Mouse (Mus musculus) heart, embryonic 16.5 days (tissue): Measurements from ENCODE around the gene Btg4. TPM values are rescaled to one million over a fixed set of nuclear protein-coding genes. Genes with fewer than 3 reads are reported as not detected.

Experiments used
- ATAC-seq: fragments of 200-750 bp; cut with Nextera tagmentation; replicated peaks from 2 replicates; pipeline ENCODE4 v1.8.0; 2017; ENCODE audit warnings: moderate number of reproducible peaks; ENCODE audit not compliant: insufficient read depth, low FRiP score; ENCODE audit errors: extremely low read depth
- H3K27ac ChIP-seq: fragments of 300-500 bp; sonication (generic); 2 replicates; pipeline ENCODE4 v1.5.1; 2014; ENCODE audit warnings: mild to moderate bottlenecking, low read length, control low read depth, moderate library complexity
- H3K27me3 ChIP-seq: fragments of 300-500 bp; sonication (generic); 2 replicates; pipeline ENCODE4 v1.6.1; 2014; ENCODE audit warnings: low read length, mixed read lengths; ENCODE audit not compliant: control insufficient read depth, insufficient read depth
- H3K36me3 ChIP-seq: fragments of 300-500 bp; sonication (generic); 2 replicates; pipeline ENCODE4 v1.6.1; 2014; ENCODE audit not compliant: control insufficient read depth, insufficient read depth
- H3K4me1 ChIP-seq: fragments of 300-500 bp; sonication (generic); 2 replicates; pipeline ENCODE4 v1.6.1; 2014; ENCODE audit warnings: low read length, mixed read lengths; ENCODE audit not compliant: control insufficient read depth, insufficient read depth
- H3K4me2 ChIP-seq: fragments of 300-500 bp; sonication (generic); 2 replicates; pipeline ENCODE4 v1.6.1; 2014; ENCODE audit warnings: low read depth, mild to moderate bottlenecking, control low read depth, low read length
- H3K4me3 ChIP-seq: fragments of 300-500 bp; sonication (generic); 2 replicates; pipeline ENCODE4 v1.5.1; 2014; ENCODE audit warnings: mild to moderate bottlenecking, control low read depth, low read length
- H3K9ac ChIP-seq: fragments of 300-500 bp; sonication (generic); 2 replicates; pipeline ENCODE4 v1.6.1; 2014; ENCODE audit warnings: low read length, control low read depth
- H3K9me3 ChIP-seq: fragments of 300-500 bp; sonication (generic); replicated peaks from 2 replicates; pipeline ENCODE4 v1.6.1; 2016; ENCODE audit warnings: low read length; ENCODE audit not compliant: control insufficient read depth
- WGBS: fragments of 180-500 bp; shearing (Covaris S2); extraction: QIAGEN DNeasy Blood & Tissue Kit; methylation state at CpG from one replicate; pipeline ENCODE4 v1.1.7; 2014; 5-methylcytosine and 5-hydroxymethylcytosine counted together
- polyA plus RNA-seq: library from polyadenylated mRNA; unstranded; fragments of >200 nt; fragmentation: Nextera tagmentation; extraction: Ambion mirVana; gene quantifications from 2 replicates; pipeline ENCODE4 v1.2.1, GENCODE M21; 2015

Gene Btg4
- polyA plus RNA-seq, 1 experiment from 2014 or later = not detected

DNA sequence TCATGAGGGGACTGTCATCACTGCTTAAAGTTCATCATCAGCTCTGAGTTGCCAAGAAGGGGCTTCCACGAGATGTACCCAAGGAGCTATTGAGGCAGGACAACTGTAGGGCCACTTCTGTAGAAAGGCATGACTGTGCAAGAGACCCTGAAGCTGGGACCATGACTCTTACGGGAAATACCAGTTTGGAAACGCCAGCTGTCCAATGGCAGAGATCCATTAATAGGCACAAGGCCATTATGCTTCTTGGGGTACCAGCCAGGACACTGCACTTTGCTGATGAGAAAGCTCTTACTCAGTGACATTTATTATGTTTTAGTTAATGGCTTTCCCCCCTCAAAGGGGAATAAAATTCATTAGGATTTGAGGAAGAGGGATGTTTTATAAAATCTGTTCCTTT lies 80.0 kb downstream of the Btg4 start:
- H3K27ac ChIP-seq = no peak overlapping the region
- 68% methylated on average over 3 of the region's 3 CpGs for WGBS
- no peak overlapping the region for H3K9ac ChIP-seq
- H3K36me3 ChIP-seq = no peaks in the 10 kb centered on the region
- no peaks in the 10 kb centered on the region for H3K4me1 ChIP-seq
- H3K27me3 ChIP-seq = no peaks in the 10 kb centered on the region
- H3K9me3 ChIP-seq = no peaks in the 10 kb centered on the region
- no peak for ATAC-seq
- no peak overlapping the region for H3K4me2 ChIP-seq
- H3K4me3 ChIP-seq = no peak overlapping the region

DNA sequence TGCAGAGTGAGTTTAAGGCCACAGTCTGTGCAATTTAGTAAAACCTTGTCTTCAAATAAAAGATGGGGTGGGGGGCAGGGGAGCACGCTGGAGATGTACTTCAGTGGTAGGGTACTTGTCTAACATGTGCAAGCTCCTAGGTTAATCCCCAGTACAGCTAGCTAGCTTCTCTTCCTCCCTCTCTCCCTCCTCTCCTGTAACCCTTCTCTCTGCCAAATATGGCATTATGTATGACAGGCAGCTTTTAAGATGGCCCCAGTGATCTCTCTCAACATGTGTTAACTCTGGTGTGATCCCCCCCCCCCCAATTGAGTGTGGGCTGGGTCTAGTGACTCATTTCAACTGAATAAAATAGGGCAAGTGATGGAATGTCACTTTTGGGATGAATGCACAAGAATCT lies 82.7 kb downstream of the Btg4 start:
- Histone ChIP-seq H3K4me3 (no peak overlapping the region), H3K9ac (no peak overlapping the region), H3K4me1 (peaks cover 3% of the 10 kb centered on the region), H3K27ac (no peak overlapping the region), H3K4me2 (no peak overlapping the region), H3K36me3 (no peaks in the 10 kb centered on the region), H3K27me3 (no peaks in the 10 kb centered on the region), H3K9me3 (no peaks in the 10 kb centered on the region)
- WGBS = 64% methylated on average over 1 of the region's 1 CpGs
- no peak for ATAC-seq

DNA sequence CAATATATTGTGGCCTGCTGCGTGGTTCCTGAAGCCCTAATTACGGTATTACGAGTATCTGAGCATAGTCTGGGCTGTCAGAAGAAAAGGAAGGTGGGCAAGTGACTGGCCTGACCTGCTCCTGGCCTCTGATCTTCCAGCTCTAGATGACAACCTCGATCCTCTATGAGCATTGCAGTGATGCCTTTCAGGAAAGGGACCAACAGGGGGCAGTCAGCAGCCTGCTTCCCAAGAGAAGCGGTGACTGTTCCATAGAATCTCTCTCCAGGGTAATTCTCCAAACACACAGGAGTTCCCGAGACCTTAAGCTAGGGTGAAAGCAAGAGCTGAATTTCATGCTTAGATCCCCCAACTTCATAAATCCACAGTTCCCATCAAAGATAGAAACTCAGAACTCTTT lies 83.5 kb downstream of the Btg4 start:
- no peak overlapping the region for H3K4me2 ChIP-seq
- no peak overlapping the region for H3K27ac ChIP-seq
- ATAC-seq = no peak
- H3K27me3 ChIP-seq = no peaks in the 10 kb centered on the region
- no peaks in the 10 kb centered on the region for H3K36me3 ChIP-seq
- WGBS = 75% methylated on average over 6 of the region's 6 CpGs
- H3K9me3 ChIP-seq = no peaks in the 10 kb centered on the region
- H3K4me1 ChIP-seq = peaks cover 3% of the 10 kb centered on the region
- no peak overlapping the region for H3K4me3 ChIP-seq
- H3K9ac ChIP-seq = no peak overlapping the region

DNA sequence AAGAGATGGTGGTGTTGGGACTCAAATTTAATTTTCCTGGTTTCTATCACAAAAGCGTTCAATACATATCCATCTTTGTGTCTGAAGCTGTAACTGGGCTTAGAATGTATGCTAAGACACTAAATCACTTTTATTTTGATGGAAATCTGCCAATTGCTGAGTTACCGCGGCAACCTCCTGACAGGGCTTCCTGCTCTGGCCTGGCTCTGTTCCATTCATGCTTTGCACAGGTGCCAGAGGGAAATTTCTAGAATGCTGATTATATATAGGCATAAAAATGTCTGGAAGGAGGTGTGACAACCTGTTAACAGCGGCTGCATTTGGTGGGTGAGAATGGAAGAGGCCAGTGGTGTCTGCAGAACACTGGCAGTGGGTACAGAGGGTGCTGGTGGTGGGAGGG lies 85.8 kb downstream of the Btg4 start:
- Histone ChIP-seq H3K27me3 (peaks cover 3% of the 10 kb centered on the region; the same call in 1 of the 2 replicates), H3K4me1 (peaks cover 3% of the 10 kb centered on the region), H3K9ac (no peak overlapping the region), H3K27ac (no peak overlapping the region), H3K36me3 (no peaks in the 10 kb centered on the region), H3K4me2 (no peak overlapping the region), H3K4me3 (no peak overlapping the region), H3K9me3 (no peaks in the 10 kb centered on the region)
- ATAC-seq = no peak; the same call in 1 of the 2 replicates
- 51% methylated on average over 4 of the region's 4 CpGs for WGBS

DNA sequence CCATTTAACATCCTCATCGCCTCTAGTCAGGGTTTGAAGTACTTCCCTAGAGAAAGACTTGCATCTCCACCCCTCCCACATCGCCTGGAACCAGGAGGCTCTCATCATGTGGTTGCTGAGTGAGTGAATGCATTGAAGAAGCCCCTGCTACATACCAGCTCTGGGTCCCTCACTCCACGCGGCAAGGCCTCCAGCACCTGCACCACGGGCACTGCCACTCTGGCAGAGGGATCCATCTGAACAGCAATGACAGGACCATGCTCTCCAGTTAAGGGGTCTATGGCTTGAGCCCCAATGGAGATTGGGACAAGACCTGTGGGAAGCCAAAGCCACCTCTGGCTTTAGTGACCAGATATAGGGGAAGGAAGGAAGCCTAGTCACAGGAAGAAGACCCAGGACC lies 86.6 kb downstream of the Btg4 start:
- Histone ChIP-seq H3K4me3 (no peak overlapping the region), H3K27me3 (peaks cover 7% of the 10 kb centered on the region; the same call in 1 of the 2 replicates), H3K36me3 (no peaks in the 10 kb centered on the region), H3K9me3 (no peaks in the 10 kb centered on the region), H3K27ac (no peak overlapping the region), H3K4me1 (peaks cover 6% of the 10 kb centered on the region), H3K4me2 (no peak overlapping the region), H3K9ac (no peak overlapping the region)
- 80% methylated on average over 5 of the region's 5 CpGs for WGBS
- ATAC-seq = no peak

- 18% methylated on average over 13 of the region's 13 CpGs for WGBS
- H3K27ac ChIP-seq = no peak overlapping the region
- no peak overlapping the region for H3K9ac ChIP-seq
- H3K4me2 ChIP-seq = peak overlapping the region; percentile 28
- H3K4me3 ChIP-seq = no peak overlapping the region
- H3K4me1 ChIP-seq = peaks cover 3% of the 10 kb centered on the region; the same call in 1 of the 2 replicates
- H3K36me3 ChIP-seq = no peaks in the 10 kb centered on the region
- H3K9me3 ChIP-seq = no peaks in the 10 kb centered on the region
- H3K27me3 ChIP-seq = peaks cover 9% of the 10 kb centered on the region; the same call in 1 of the 2 replicates
- ATAC-seq = 0 out of 2 replicates have a peak, but pooled peaks have one; percentile 37
These were observed 91.5 kb downstream of the Btg4 start for GRCm38 (mm10) chr9:51152079-51152752.

GRCm38 (mm10) chr9:51161771-51162388 lies 101.2 kb downstream of the Btg4 start:
- no peak overlapping the region for H3K9ac ChIP-seq
- no peak overlapping the region for H3K27ac ChIP-seq
- H3K36me3 ChIP-seq = no peaks in the 10 kb centered on the region
- no peak overlapping the region for H3K4me3 ChIP-seq
- whole genome bisulfite sequencing = 27% methylated on average over 4 of the region's 4 CpGs
- no peak for ATAC-seq
- peaks cover 17% of the 10 kb centered on the region for H3K27me3 ChIP-seq
- H3K9me3 ChIP-seq = no peaks in the 10 kb centered on the region
- H3K4me1 ChIP-seq = no peaks in the 10 kb centered on the region
- H3K4me2 ChIP-seq = no peak overlapping the region

DNA sequence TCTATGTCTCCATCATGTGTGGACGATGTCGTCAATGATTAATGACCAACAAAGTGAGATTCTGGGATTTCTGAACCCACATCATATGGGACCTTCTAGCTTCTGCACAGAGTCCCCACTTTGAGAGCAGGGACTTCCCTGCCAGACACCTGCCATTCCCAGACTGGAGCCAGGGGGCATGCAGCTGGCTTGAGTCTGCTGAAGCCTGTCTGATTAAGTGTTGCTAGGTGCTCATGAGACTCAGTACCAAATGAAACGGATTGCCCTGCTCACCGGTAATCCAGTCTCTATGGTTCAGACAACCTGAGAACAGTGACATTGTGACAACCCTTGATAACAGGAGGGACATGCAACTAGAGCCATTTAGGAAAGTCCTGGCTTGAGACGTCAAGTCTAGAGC lies 103.3 kb downstream of the Btg4 start:
- 66% methylated on average over 5 of the region's 5 CpGs for WGBS
- no peak overlapping the region for H3K4me3 ChIP-seq

More for the DNA sequence above, 103.3 kb downstream of the Btg4 start:
- H3K36me3 ChIP-seq = no peaks in the 10 kb centered on the region
- no peaks in the 10 kb centered on the region for H3K9me3 ChIP-seq
- no peak overlapping the region for H3K4me2 ChIP-seq
- H3K27ac ChIP-seq = no peak overlapping the region
- no peak overlapping the region for H3K9ac ChIP-seq
- peaks cover 4% of the 10 kb centered on the region for H3K4me1 ChIP-seq
- ATAC-seq = no peak
- peaks cover 16% of the 10 kb centered on the region for H3K27me3 ChIP-seq
